Mouse (Mus musculus): ENCODE data around the gene Gm4450.
"Not testable (repeated sequence)": the region's sequence is repeated elsewhere in the genome, so short reads cannot be mapped to it uniquely, and the experiment has no call there.

Gene Gm4450

GRCm38 (mm10) chr3:98417328-98417727, 39.6 kb downstream of the Gm4450 start:
- DNase-seq (ENCODE audit: low spot score) = no peak

GRCm38 (mm10) chr3:98416426-98417250, 40.3 kb downstream of the Gm4450 start:
- DNase-seq (ENCODE audit: low spot score) = no peak

GRCm38 (mm10) chr3:98414296-98414695, 42.6 kb downstream of the Gm4450 start:
- no peak for DNase-seq (ENCODE audit: low spot score)

GRCm38 (mm10) chr3:98413733-98414132, 43.2 kb downstream of the Gm4450 start:
- no peak for DNase-seq (ENCODE audit: low spot score)

GRCm38 (mm10) chr3:98410619-98411580, 46.0 kb downstream of the Gm4450 start:
- not testable (repeated sequence) for DNase-seq (ENCODE audit: low spot score)

- not testable (repeated sequence) for DNase-seq (ENCODE audit: low spot score)
These were observed 49.6 kb downstream of the Gm4450 start for GRCm38 (mm10) chr3:98407261-98407780.

GRCm38 (mm10) chr3:98406569-98407144, 50.3 kb downstream of the Gm4450 start:
- not testable (repeated sequence) for DNase-seq (ENCODE audit: low spot score)

- DNase-seq (ENCODE audit: low spot score) = not testable (repeated sequence)
These were observed 51.0 kb downstream of the Gm4450 start for GRCm38 (mm10) chr3:98405877-98406276.

- DNase-seq (ENCODE audit: low spot score) = not testable (repeated sequence)
These were observed 52.5 kb downstream of the Gm4450 start for GRCm38 (mm10) chr3:98404268-98404895.

Measured in embryo, embryonic 10 days (tissue).